Mouse (Mus musculus): ENCODE results near the gene Entpd6.

Entpd6 gene

DNA sequence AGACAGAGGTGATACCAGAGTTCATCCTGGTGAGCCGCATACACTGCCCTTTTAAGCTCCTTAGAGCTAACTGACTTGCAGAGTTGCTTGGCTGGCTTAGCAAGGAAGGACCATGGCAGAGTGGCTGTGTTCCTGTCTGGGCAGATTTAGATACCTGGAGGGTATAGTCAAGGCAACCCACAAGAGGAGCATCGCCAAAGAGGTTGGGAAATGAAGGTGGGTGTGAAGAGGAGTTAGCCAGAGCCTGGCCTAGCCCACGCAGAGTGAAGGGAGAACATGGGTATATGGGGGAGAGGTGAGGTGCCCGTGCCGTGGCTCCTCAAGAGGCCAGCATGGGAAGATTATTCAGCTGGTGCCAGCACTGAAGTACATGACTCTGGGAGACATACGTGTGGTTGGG, 64.0 kb downstream of the Entpd6 start:
- no peak for TF ChIP-seq GATA4 (IDR thresholded peaks at IDR 0.05; ENCODE audit: insufficient replicate concordance, low read length)

DNA sequence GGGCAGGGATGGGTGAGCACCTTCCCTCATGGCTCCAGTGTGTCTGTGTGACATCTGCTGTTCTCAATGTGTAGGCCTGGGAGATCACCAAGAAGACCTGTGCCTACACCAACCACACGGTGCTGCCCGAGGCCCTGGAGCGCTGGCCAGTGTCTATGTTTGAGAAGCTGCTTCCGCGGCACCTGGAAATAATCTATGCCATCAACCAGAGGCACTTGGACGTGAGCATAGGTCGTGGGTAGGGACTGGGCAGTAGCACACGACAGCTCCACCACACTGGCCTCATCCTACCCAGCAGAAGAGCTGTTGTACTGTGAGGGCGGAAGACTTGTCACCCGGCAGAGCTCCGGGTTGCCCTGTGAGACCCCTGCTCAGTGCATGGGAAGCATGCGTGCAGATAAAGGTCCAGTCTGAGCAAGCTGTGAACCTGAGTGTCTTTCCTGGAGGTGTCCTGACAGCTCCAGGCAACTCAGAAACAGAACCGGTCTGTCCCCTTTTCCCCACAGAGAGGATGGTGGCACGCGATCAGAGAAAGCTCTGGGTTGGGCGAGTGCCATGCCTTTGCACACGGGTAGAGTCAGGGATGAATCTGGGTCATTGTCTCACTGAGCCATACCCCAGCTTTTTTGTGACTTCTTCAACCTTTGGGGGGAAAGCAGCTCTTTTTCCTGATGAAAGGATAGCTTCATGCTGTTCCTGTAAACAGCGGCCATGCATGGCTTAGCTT, 68.0 kb downstream of the Entpd6 start:
- TF ChIP-seq GATA4 (IDR thresholded peaks at IDR 0.05; ENCODE audit: insufficient replicate concordance, low read length), result no peak

DNA sequence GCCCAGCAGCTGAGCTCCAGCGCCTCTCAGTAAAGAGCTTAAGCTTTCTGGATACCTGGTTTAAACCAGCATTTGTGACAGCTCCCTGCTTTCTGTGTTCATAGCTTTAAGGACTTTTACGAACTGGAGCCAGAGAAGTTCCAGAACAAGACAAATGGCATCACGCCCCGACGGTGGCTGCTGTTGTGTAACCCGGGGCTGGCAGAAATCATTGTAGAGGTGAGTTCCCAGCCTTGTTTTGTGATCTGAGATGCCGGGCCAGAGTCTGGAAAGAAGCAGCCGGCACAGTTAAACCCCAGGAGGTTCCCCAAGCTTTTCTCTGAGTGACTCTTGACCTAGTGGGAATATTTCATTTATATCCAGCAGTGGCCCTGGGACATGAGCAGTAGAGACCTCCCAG, 69.9 kb downstream of the Entpd6 start:
- TF ChIP-seq GATA4 (IDR thresholded peaks at IDR 0.05; ENCODE audit: insufficient replicate concordance, low read length), result no peak

DNA sequence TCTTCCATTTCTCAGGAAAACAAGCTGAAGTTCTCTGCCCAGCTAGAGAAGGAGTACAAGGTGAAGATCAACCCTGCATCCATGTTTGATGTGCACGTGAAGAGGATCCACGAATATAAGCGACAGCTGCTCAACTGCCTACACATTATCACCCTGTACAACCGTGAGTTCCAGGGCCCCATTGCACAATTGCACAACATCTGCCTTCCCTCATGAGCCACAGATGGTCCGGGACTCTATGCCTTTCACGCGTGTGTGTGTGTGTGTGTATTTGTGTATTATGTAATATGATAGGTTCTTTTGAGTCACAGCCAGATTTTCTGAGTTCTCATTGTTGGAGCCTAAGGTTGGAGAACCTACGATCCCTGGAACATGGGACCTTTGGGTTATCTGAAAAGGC, 71.9 kb downstream of the Entpd6 start:
- TF ChIP-seq GATA4 (IDR thresholded peaks at IDR 0.05; ENCODE audit: insufficient replicate concordance, low read length), result no peak

Data from liver, adult (tissue).